Mouse (Mus musculus): ENCODE data around the gene Fbxl15. TPM values are rescaled to one million over a fixed set of nuclear protein-coding genes. Genes with fewer than 3 reads are reported as not detected.

Gene Fbxl15
- total RNA-seq (2017): 0.81 and 3.5 TPM in 2 replicates

- peak; percentile 76 to 79 for ATAC-seq (replicated peaks in 1 of 2; ENCODE audit: insufficient read depth in 1 of 2, low FRiP score in 2 of 2, low TSS enrichment in 1 of 2, low read depth in 1 of 2, poor library complexity in 2 of 2, severe bottlenecking in 2 of 2)
Observed at GRCm38 (mm10) chr19:46328081-46329030, at the start of gene Fbxl15. Gene Fbxl15 (plus strand): TSS chr19:46328184.

- ATAC-seq (replicated peaks in 1 of 2; ENCODE audit: insufficient read depth in 1 of 2, low FRiP score in 2 of 2, low TSS enrichment in 1 of 2, low read depth in 1 of 2, poor library complexity in 2 of 2, severe bottlenecking in 2 of 2): no peak
Observed at GRCm38 (mm10) chr19:46282081-46282849, 45.7 kb upstream of the Fbxl15 start.

GRCm38 (mm10) chr19:46284686-46285085 lies 43.3 kb upstream of the Fbxl15 start:
- no peak for ATAC-seq (replicated peaks in 1 of 2; ENCODE audit: insufficient read depth in 1 of 2, low FRiP score in 2 of 2, low TSS enrichment in 1 of 2, low read depth in 1 of 2, poor library complexity in 2 of 2, severe bottlenecking in 2 of 2)

GRCm38 (mm10) chr19:46285631-46286030 lies 42.4 kb upstream of the Fbxl15 start:
- ATAC-seq (replicated peaks in 1 of 2; ENCODE audit: insufficient read depth in 1 of 2, low FRiP score in 2 of 2, low TSS enrichment in 1 of 2, low read depth in 1 of 2, poor library complexity in 2 of 2, severe bottlenecking in 2 of 2): no peak

- ATAC-seq (replicated peaks in 1 of 2; ENCODE audit: insufficient read depth in 1 of 2, low FRiP score in 2 of 2, low TSS enrichment in 1 of 2, low read depth in 1 of 2, poor library complexity in 2 of 2, severe bottlenecking in 2 of 2): no peak
Observed at GRCm38 (mm10) chr19:46286047-46286446, 41.9 kb upstream of the Fbxl15 start.

GRCm38 (mm10) chr19:46286926-46287325 lies 41.1 kb upstream of the Fbxl15 start:
- no peak for ATAC-seq (replicated peaks in 1 of 2; ENCODE audit: insufficient read depth in 1 of 2, low FRiP score in 2 of 2, low TSS enrichment in 1 of 2, low read depth in 1 of 2, poor library complexity in 2 of 2, severe bottlenecking in 2 of 2)

GRCm38 (mm10) chr19:46287566-46287965 lies 40.4 kb upstream of the Fbxl15 start:
- ATAC-seq (replicated peaks in 1 of 2; ENCODE audit: insufficient read depth in 1 of 2, low FRiP score in 2 of 2, low TSS enrichment in 1 of 2, low read depth in 1 of 2, poor library complexity in 2 of 2, severe bottlenecking in 2 of 2): no peak

GRCm38 (mm10) chr19:46290535-46291105 lies 37.4 kb upstream of the Fbxl15 start:
- ATAC-seq (replicated peaks in 1 of 2; ENCODE audit: insufficient read depth in 1 of 2, low FRiP score in 2 of 2, low TSS enrichment in 1 of 2, low read depth in 1 of 2, poor library complexity in 2 of 2, severe bottlenecking in 2 of 2): no peak

- ATAC-seq (replicated peaks in 1 of 2; ENCODE audit: insufficient read depth in 1 of 2, low FRiP score in 2 of 2, low TSS enrichment in 1 of 2, low read depth in 1 of 2, poor library complexity in 2 of 2, severe bottlenecking in 2 of 2): no peak
Observed at GRCm38 (mm10) chr19:46296938-46297337, 31.0 kb upstream of the Fbxl15 start.

- no peak for ATAC-seq (replicated peaks in 1 of 2; ENCODE audit: insufficient read depth in 1 of 2, low FRiP score in 2 of 2, low TSS enrichment in 1 of 2, low read depth in 1 of 2, poor library complexity in 2 of 2, severe bottlenecking in 2 of 2)
Observed at GRCm38 (mm10) chr19:46300294-46301045, 27.5 kb upstream of the Fbxl15 start.

GRCm38 (mm10) chr19:46302551-46302950 lies 25.4 kb upstream of the Fbxl15 start:
- ATAC-seq (replicated peaks in 1 of 2; ENCODE audit: insufficient read depth in 1 of 2, low FRiP score in 2 of 2, low TSS enrichment in 1 of 2, low read depth in 1 of 2, poor library complexity in 2 of 2, severe bottlenecking in 2 of 2): no peak

- ATAC-seq (replicated peaks in 1 of 2; ENCODE audit: insufficient read depth in 1 of 2, low FRiP score in 2 of 2, low TSS enrichment in 1 of 2, low read depth in 1 of 2, poor library complexity in 2 of 2, severe bottlenecking in 2 of 2): no peak
Observed at GRCm38 (mm10) chr19:46303251-46304215, 24.5 kb upstream of the Fbxl15 start.

GRCm38 (mm10) chr19:46304216-46304841 lies 23.7 kb upstream of the Fbxl15 start, which contains the start of gene Nfkb2:
Gene Nfkb2 (plus strand): TSS chr19:46304320.
- peak; percentile 76 to 77 for ATAC-seq (replicated peaks in 1 of 2; ENCODE audit: insufficient read depth in 1 of 2, low FRiP score in 2 of 2, low TSS enrichment in 1 of 2, low read depth in 1 of 2, poor library complexity in 2 of 2, severe bottlenecking in 2 of 2)

GRCm38 (mm10) chr19:46304908-46305333 lies 23.1 kb upstream of the Fbxl15 start:
- 0 out of 4 replicates have a peak, but pooled peaks of 1 of the 2 experiments have one; percentile 0 for ATAC-seq (replicated peaks in 1 of 2; ENCODE audit: insufficient read depth in 1 of 2, low FRiP score in 2 of 2, low TSS enrichment in 1 of 2, low read depth in 1 of 2, poor library complexity in 2 of 2, severe bottlenecking in 2 of 2)

- ATAC-seq (replicated peaks in 1 of 2; ENCODE audit: insufficient read depth in 1 of 2, low FRiP score in 2 of 2, low TSS enrichment in 1 of 2, low read depth in 1 of 2, poor library complexity in 2 of 2, severe bottlenecking in 2 of 2): peak; percentile 38 to 49; a peak in 3 of 4 replicates
Observed at GRCm38 (mm10) chr19:46305432-46306267, 22.3 kb upstream of the Fbxl15 start.

Measured in hematopoietic stem cell, adult 5-6 weeks (primary cell).